Mouse (Mus musculus) intestine, postnatal 0 days (tissue): ENCODE measurements at regions not wholly inside any gene's neighbourhood (a gene's known extent, or its start where the extent isn't known, plus 50 kb on each side); places are given as distances from the start of the nearest gene placed in this dataset.

ENCODE experiments used
- ATAC-seq: fragments of 200-750 bp; cut with Nextera tagmentation; 2 replicates; pipeline ENCODE4 v1.8.0; 2017; ENCODE audit warnings: mild to moderate bottlenecking, moderate TSS enrichment, moderate library complexity
- H3K27ac ChIP-seq: fragments of 300-500 bp; sonication (generic); 2 replicates; pipeline ENCODE4 v1.5.1; 2014; ENCODE audit warnings: mild to moderate bottlenecking, low read depth, low read length, moderate library complexity
- H3K27me3 ChIP-seq: fragments of 300-500 bp; sonication (generic); replicated peaks from 2 replicates; pipeline ENCODE4 v1.6.1; 2014; ENCODE audit warnings: low read length, mixed read lengths; ENCODE audit not compliant: control insufficient read depth, insufficient read depth
- H3K36me3 ChIP-seq: fragments of 300-500 bp; sonication (generic); 2 replicates; pipeline ENCODE4 v1.6.1; 2014; ENCODE audit warnings: mild to moderate bottlenecking, moderate library complexity; ENCODE audit not compliant: control insufficient read depth, insufficient read depth
- H3K4me1 ChIP-seq: fragments of 300-500 bp; sonication (generic); replicated peaks from 2 replicates; pipeline ENCODE4 v1.6.1; 2014; ENCODE audit warnings: antibody characterized with exemption, low read length, mixed read lengths; ENCODE audit not compliant: control insufficient read depth, insufficient read depth
- H3K4me2 ChIP-seq: fragments of 300-500 bp; sonication (generic); replicated peaks from 2 replicates; pipeline ENCODE4 v1.6.1; 2014; ENCODE audit warnings: low read depth, mild to moderate bottlenecking, moderate library complexity
- H3K4me3 ChIP-seq: fragments of 300-500 bp; sonication (generic); 2 replicates; pipeline ENCODE4 v1.5.1; 2014; ENCODE audit warnings: low read depth, low read length
- H3K9ac ChIP-seq: fragments of 300-500 bp; sonication (generic); 2 replicates; pipeline ENCODE4 v1.6.1; 2014; ENCODE audit warnings: mild to moderate bottlenecking, low read depth, low read length
- H3K9me3 ChIP-seq: fragments of 300-500 bp; sonication (generic); 2 replicates; pipeline ENCODE4 v1.6.1; 2016; ENCODE audit warnings: mixed run types; ENCODE audit not compliant: control insufficient read depth
- CTCF ChIP-seq: sonication (generic); IDR thresholded peaks from 2 replicates; pipeline ENCODE4 v1.5.1; 2016; ENCODE audit warnings: low read depth, mild to moderate bottlenecking, control low read depth, antibody characterized with exemption, moderate library complexity
- WGBS: fragments of 180-500 bp; shearing (Covaris S2); extraction: QIAGEN DNeasy Blood & Tissue Kit; methylation state at CpG from one replicate; pipeline ENCODE4 v1.1.7; 2014; 5-methylcytosine and 5-hydroxymethylcytosine counted together

DNA sequence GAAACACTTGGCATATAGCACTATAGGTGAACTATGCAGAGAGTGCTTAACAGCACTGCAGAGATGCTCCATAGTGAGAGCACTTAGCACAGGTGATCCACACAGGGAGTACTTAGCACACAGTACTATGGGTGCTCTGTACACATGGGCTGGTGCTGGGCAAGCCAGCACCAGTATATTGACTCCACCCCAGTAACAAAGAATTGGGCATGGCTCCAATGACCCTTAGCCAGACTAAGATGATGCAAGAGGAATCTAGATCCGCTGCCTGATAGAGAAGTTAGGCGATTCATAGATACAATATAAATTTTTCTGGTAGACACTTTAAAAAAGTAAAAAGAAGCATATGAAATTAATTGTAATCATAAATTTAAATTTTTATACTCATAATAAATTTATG is 274.0 kb upstream of the Eef2kmt start:
- no peaks in the 10 kb centered on the region for H3K27me3 ChIP-seq
- WGBS = 82% methylated on average over 2 of the region's 2 CpGs
- no peaks in the 10 kb centered on the region for H3K4me1 ChIP-seq
- ATAC-seq = no peak
- no peak for TF ChIP-seq CTCF
- no peaks in the 10 kb centered on the region for H3K9me3 ChIP-seq
- no peak overlapping the region for H3K4me3 ChIP-seq
- H3K4me2 ChIP-seq = no peak overlapping the region
- no peak overlapping the region for H3K9ac ChIP-seq
- no peak overlapping the region for H3K27ac ChIP-seq
- no peaks in the 10 kb centered on the region for H3K36me3 ChIP-seq

DNA sequence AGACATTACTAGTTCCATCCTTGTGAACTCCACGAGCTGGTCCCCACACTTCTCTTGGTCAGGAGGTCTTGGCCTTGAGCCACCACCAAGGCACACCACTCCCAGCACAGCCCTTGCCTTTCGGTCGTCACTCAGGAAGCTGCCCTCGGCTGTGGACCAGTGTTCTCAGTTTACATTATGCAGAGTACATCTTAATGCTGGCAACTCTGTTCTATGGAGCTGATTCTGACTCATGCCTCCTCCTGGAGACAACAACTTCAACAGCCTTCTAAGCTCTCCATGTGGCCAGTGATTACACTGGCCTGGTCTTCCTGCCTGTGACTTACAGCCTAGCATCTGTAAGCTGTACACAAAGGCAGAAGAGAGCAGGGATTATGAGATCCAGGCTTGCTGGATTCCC is 272.2 kb upstream of the Eef2kmt start:
- Histone ChIP-seq H3K4me1 (no peaks in the 10 kb centered on the region), H3K4me3 (no peak overlapping the region), H3K9ac (no peak overlapping the region), H3K9me3 (no peaks in the 10 kb centered on the region), H3K27ac (no peak overlapping the region), H3K36me3 (no peaks in the 10 kb centered on the region), H3K4me2 (no peak overlapping the region), H3K27me3 (no peaks in the 10 kb centered on the region)
- WGBS = 35% methylated on average over 4 of the region's 4 CpGs
- TF ChIP-seq CTCF = no peak
- ATAC-seq = no peak

GRCm38 (mm10) chr16:5524375-5524774 is 268.6 kb upstream of the Eef2kmt start:
- Histone ChIP-seq H3K9me3 (no peaks in the 10 kb centered on the region), H3K36me3 (no peaks in the 10 kb centered on the region), H3K27ac (0 out of 2 replicates have a peak overlapping the region, but pooled peaks have one; percentile 28), H3K27me3 (no peaks in the 10 kb centered on the region), H3K9ac (no peak overlapping the region), H3K4me3 (no peak overlapping the region), H3K4me2 (no peak overlapping the region), H3K4me1 (no peaks in the 10 kb centered on the region)
- 66% methylated on average over 5 of the region's 5 CpGs for WGBS
- peak; percentile 77 for ATAC-seq
- TF ChIP-seq CTCF = no peak

DNA sequence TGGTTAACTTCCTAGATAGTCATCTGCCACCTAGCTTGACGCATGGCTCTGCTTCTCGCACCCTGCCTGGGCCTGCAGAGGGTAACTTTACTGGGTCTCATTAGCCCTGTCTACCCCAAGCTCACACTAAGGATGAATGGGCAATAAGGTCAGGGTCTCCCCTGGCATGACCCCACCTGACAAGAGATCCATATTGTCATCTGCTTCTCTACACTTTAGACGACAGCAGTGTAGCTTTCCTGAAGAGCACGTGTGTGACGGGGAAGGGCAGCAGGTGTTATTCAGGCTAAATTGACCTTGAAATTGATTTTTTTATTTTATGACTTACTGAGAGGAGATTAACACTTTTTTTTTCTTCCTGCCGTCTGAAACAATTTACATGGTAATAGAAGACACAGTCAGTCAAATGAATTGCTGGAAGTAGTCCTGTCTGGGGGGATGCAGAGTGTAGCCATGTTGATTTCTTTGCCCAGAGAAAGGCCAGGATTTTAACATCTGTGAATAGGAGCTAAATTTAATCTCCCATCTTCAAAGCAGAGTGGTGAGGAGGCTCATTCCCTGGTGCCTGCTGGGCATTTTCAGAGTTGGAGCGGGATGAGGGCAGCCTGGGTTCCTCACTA is 267.7 kb upstream of the Eef2kmt start:
- Histone ChIP-seq H3K27ac (no peak overlapping the region), H3K4me1 (no peaks in the 10 kb centered on the region), H3K9ac (no peak overlapping the region), H3K4me3 (no peak overlapping the region), H3K9me3 (no peaks in the 10 kb centered on the region), H3K27me3 (no peaks in the 10 kb centered on the region), H3K36me3 (no peaks in the 10 kb centered on the region), H3K4me2 (no peak overlapping the region)
- no peak for TF ChIP-seq CTCF
- 59% methylated on average over 7 of the region's 7 CpGs for WGBS
- peak; percentile 42; the same call in 1 of the 2 replicates for ATAC-seq

- 61% methylated on average over 5 of the region's 5 CpGs for WGBS
Measured at GRCm38 (mm10) chr16:5517746-5518145, 262.0 kb upstream of the Eef2kmt start.

DNA sequence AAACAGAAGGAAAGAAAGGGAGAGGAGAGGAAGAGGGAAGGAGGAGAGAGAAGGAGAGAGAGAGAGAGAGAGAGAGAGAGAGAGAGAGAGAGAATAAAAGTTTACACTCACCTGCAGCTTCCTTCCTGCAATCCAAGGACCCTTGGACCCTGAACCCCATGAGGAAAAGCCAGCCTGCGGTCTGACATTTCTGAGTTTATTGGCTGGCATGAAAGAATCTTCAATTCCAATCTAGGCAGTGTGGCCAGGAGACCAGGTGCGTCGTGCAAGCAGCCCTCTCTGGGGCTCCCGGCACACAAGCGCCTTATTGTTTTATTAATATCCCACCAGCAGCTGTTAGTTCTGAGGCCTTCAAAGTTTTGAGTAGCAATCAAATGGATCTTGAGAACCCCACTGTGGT is 260.1 kb upstream of the Eef2kmt start:
- ATAC-seq = peak; percentile 82
- H3K4me2 ChIP-seq = no peak overlapping the region
- WGBS = 46% methylated on average over 5 of the region's 5 CpGs

More at GRCm38 (mm10) chr16:5517746-5518145, 262.0 kb upstream of the Eef2kmt start:
- H3K9ac ChIP-seq = no peak overlapping the region
- no peaks in the 10 kb centered on the region for H3K36me3 ChIP-seq
- no peak overlapping the region for H3K4me2 ChIP-seq
- H3K27me3 ChIP-seq = no peaks in the 10 kb centered on the region
- TF ChIP-seq CTCF = no peak
- H3K27ac ChIP-seq = no peak overlapping the region
- no peak for ATAC-seq
- no peaks in the 10 kb centered on the region for H3K9me3 ChIP-seq
- H3K4me3 ChIP-seq = no peak overlapping the region
- H3K4me1 ChIP-seq = no peaks in the 10 kb centered on the region

More for the DNA sequence above, 260.1 kb upstream of the Eef2kmt start:
- no peak overlapping the region for H3K9ac ChIP-seq
- H3K27ac ChIP-seq = no peak overlapping the region
- no peak for TF ChIP-seq CTCF
- H3K36me3 ChIP-seq = no peaks in the 10 kb centered on the region
- H3K27me3 ChIP-seq = no peaks in the 10 kb centered on the region
- no peaks in the 10 kb centered on the region for H3K4me1 ChIP-seq
- no peaks in the 10 kb centered on the region for H3K9me3 ChIP-seq
- H3K4me3 ChIP-seq = no peak overlapping the region
